Mouse (Mus musculus) forebrain, postnatal 0 days (tissue): Measurements from ENCODE around the gene Optc. TPM values are rescaled to one million over a fixed set of nuclear protein-coding genes. Genes with fewer than 3 reads are reported as not detected.

Source experiments
- ATAC-seq: fragments of 200-750 bp; cut with Nextera tagmentation; 2 replicates; pipeline ENCODE4 v1.8.0; 2017; ENCODE audit warnings: mild to moderate bottlenecking, moderate library complexity
- DNase-seq: peaks from one replicate; pipeline ENCODE4 v3.0.0-alpha.2; 2015
- H3K27ac ChIP-seq: fragments of 300-500 bp; sonication (generic); 2 replicates; pipeline ENCODE4 v1.5.1; 2014; ENCODE audit warnings: low read depth, mild to moderate bottlenecking, antibody characterized with exemption, low read length, moderate library complexity, mixed read lengths
- H3K27me3 ChIP-seq: fragments of 300-500 bp; sonication (generic); 2 replicates; pipeline ENCODE4 v1.6.1; 2014; ENCODE audit warnings: mild to moderate bottlenecking, low read length, mixed read lengths; ENCODE audit not compliant: insufficient read depth
- H3K36me3 ChIP-seq: fragments of 300-500 bp; sonication (generic); 2 replicates; pipeline ENCODE4 v1.6.1; 2014; ENCODE audit warnings: mild to moderate bottlenecking, moderate library complexity; ENCODE audit not compliant: insufficient read depth
- H3K4me1 ChIP-seq: fragments of 300-500 bp; sonication (generic); 2 replicates; pipeline ENCODE4 v1.6.1; 2014; ENCODE audit warnings: antibody characterized with exemption; ENCODE audit not compliant: insufficient read depth
- H3K4me2 ChIP-seq: fragments of 300-500 bp; sonication (generic); 2 replicates; pipeline ENCODE4 v1.6.1; 2014; ENCODE audit warnings: low read depth, mild to moderate bottlenecking, moderate library complexity
- H3K4me3 ChIP-seq: fragments of 300-500 bp; sonication (generic); 2 replicates; pipeline ENCODE4 v1.5.1; 2014; ENCODE audit warnings: low read depth, low read length, mixed read lengths
- H3K9ac ChIP-seq: fragments of 300-500 bp; sonication (generic); 2 replicates; pipeline ENCODE4 v1.6.1; 2014; ENCODE audit warnings: mild to moderate bottlenecking
- H3K9me3 ChIP-seq: fragments of 300-500 bp; sonication (generic); 2 replicates; pipeline ENCODE4 v1.6.1; 2016; ENCODE audit warnings: low read length
- CTCF ChIP-seq: sonication (generic); IDR thresholded peaks from 2 replicates; pipeline ENCODE4 v1.5.1; 2016; ENCODE audit warnings: antibody characterized with exemption, control low read depth, low read depth
- WGBS: fragments of 180-500 bp; shearing (Covaris S2); extraction: QIAGEN DNeasy Blood & Tissue Kit; methylation state at CpG from one replicate; pipeline ENCODE4 v1.1.7; 2014; 5-methylcytosine and 5-hydroxymethylcytosine counted together
- polyA plus RNA-seq: library from polyadenylated mRNA; unstranded; fragments of >200 nt; fragmentation: Nextera tagmentation; extraction: Ambion mirVana; gene quantifications from 2 replicates; pipeline ENCODE4 v1.2.1, GENCODE M21; 2015
- total RNA-seq: library from RNA; depleted of rRNA; stranded (reverse); fragments of >200 nt; gene quantifications from 2 replicates; pipeline ENCODE4 v1.2.3, GENCODE M21; 2014

Optc gene
- total and polyA plus RNA-seq, 2 experiments from 2014 or later = 2.4 to 5.1 TPM

DNA sequence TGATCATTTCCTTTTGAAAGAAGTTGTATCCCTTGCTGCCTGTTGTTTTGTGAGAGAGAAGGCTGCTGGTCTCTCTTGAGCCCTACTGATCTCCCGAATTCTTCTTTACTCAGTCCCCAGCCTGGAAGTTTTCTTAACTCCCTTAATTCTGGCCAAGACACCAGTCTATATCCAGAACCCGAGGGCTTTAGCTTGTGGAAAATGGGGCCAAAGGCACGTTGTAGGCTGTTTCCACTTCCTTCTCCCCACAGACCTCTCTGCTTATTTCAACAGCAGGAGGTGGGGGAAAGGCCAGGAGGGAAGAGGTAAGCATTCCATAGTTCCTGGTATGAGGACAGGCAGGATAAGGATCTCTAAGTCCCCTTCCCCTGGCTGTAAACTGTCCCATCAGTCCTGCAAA, 22.2 kb upstream of the Optc start:
- WGBS = 56% methylated on average over 3 of the region's 3 CpGs
- Histone ChIP-seq H3K9me3 (no peaks in the 10 kb centered on the region), H3K36me3 (no peaks in the 10 kb centered on the region), H3K4me1 (no peaks in the 10 kb centered on the region), H3K4me2 (no peak overlapping the region), H3K27ac (no peak overlapping the region), H3K9ac (no peak overlapping the region), H3K4me3 (no peak overlapping the region), H3K27me3 (no peaks in the 10 kb centered on the region)
- ATAC-seq (no peak), DNase-seq (no peak)
- no peak for TF ChIP-seq CTCF

DNA sequence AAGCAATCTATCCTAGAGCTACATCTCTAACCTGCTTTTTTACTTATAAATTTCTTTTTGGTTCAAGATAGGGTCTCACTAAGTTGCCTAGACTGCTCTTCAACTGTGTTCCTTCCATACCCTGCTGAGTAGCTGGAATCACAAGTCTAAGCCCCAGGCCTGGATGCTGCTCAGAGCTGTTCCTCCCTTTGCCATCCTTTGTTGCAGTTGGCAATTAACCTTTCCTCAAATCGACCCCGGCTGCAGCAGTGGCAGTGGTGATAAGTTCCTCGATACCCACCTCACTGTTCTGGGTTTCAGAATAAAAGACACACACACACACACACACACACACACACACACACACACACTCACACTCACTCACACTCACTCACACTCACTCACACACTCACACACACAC, 17.4 kb upstream of the Optc start:
- H3K4me3 ChIP-seq = no peak overlapping the region
- no peaks in the 10 kb centered on the region for H3K27me3 ChIP-seq
- 87% methylated on average over 3 of the region's 3 CpGs for WGBS
- no peak overlapping the region for H3K9ac ChIP-seq
- no peaks in the 10 kb centered on the region; the same call in 1 of the 2 replicates for H3K4me1 ChIP-seq
- TF ChIP-seq CTCF = no peak
- no peaks in the 10 kb centered on the region for H3K9me3 ChIP-seq
- no peaks in the 10 kb centered on the region for H3K36me3 ChIP-seq
- ATAC-seq (no peak), DNase-seq (no peak)
- no peak overlapping the region for H3K27ac ChIP-seq
- no peak overlapping the region for H3K4me2 ChIP-seq

DNA sequence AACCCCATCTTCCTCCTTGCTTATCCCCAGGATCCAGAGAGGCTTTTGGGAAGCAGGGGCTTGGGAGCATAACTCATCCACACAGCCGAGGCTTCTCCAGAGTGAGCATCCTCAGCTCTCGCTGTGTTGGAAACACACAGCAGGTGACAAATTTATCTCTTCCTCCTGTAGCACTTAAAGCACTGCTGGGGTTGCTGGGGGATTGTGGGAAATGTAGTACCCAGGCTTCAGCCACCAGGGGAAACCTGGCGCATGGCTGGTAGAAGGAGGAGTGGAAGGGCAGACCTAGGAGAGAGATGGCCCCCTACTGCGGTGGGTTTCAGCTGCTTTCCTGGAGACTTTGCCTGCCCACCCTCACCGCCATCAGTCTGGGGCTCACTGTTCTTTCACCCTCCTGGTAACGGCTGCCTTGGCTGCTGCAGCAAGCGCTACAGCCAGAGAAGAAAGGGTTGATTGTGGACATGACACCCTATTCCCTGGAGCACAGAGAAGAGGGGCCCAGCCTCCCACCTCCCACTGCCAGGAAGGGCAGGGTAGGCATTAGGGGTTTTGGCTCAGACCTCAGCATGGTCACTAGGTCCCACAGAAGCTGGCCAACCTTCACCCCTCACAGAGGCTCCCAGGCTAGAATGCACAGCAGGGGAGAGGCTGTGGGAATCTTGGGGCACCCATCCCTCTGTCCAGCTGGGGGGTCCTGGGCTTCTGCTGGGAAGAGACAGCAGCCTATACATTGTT, 16.5 kb upstream of the Optc start:
- peak overlapping the region; percentile 12; the same call in 1 of the 2 replicates for H3K4me3 ChIP-seq
- no peaks in the 10 kb centered on the region for H3K27me3 ChIP-seq
- H3K9me3 ChIP-seq = no peaks in the 10 kb centered on the region
- H3K4me1 ChIP-seq = no peaks in the 10 kb centered on the region; the same call in 1 of the 2 replicates
- no peaks in the 10 kb centered on the region for H3K36me3 ChIP-seq
- no peak overlapping the region; the same call in 1 of the 2 replicates for H3K27ac ChIP-seq
- peak; percentile 91 for ATAC-seq
- no peak overlapping the region for H3K9ac ChIP-seq
- peak; percentile 71 for DNase-seq
- WGBS = 23% methylated on average over 7 of the region's 7 CpGs
- peak overlapping the region; percentile 37 for H3K4me2 ChIP-seq
- peak; percentile 74 for TF ChIP-seq CTCF

DNA sequence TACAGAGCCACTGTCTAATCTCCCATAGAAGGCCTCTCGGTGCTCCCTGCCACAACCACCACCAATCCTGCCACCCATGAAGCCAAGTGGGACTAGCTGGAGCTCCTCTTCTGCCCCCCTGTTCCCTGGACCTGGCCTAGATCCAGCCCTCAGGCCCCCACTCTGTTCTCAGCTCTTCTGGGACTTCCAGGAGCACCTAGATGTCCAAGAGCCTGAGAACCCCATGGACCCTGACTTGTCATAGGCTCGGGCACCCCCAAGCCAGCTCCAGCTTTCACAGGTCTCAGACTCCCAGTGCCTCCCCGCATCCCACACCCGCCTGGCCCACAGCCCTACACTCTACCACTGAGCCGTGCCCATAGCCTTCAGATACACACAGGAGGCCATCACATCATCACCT, 15.3 kb upstream of the Optc start:
- Histone ChIP-seq H3K4me2 (no peak overlapping the region), H3K27ac (no peak overlapping the region), H3K9me3 (no peaks in the 10 kb centered on the region), H3K4me3 (no peak overlapping the region), H3K27me3 (no peaks in the 10 kb centered on the region), H3K36me3 (no peaks in the 10 kb centered on the region), H3K4me1 (no peaks in the 10 kb centered on the region; the same call in 1 of the 2 replicates), H3K9ac (no peak overlapping the region)
- DNase-seq = no peak
- no peak for ATAC-seq
- WGBS = 89% methylated on average over 5 of the region's 5 CpGs
- TF ChIP-seq CTCF = no peak

DNA sequence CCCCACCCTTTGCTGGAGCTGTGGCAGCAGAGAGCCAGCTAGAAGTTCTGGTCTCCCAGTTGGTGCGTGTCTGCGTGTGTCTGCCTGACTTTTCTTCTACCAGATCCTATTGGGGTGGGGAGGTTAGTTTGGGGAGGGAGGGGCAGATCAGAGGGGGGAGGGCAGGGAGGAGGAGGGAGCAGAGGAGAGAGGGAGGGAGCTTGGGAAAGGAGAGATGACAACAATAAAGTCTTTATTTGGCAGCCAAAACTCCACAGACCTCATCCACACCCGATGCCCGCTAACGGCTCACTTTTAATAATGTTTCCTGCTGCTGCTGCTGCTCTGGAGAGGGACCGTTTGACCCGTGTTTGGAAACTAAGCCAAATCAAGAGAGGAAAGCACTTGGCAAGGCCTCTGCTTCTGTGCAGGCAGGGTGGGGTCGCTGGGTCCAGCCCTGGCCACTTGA, 13.5 kb upstream of the Optc start, which contains the start of gene Prelp:
Prelp (minus strand) TSS at position 111 of the 448 bp plus-strand sequence.
- H3K9me3 ChIP-seq = no peaks in the 10 kb centered on the region
- WGBS = 7% methylated on average over 8 of the region's 8 CpGs
- H3K27ac ChIP-seq = peak within 1 kb of the TSS; percentile 9; the same call in 1 of the 2 replicates
- H3K4me3 ChIP-seq = no peak within 1 kb of the TSS
- peaks cover 3% of the 10 kb centered on the region; the same call in 1 of the 2 replicates for H3K4me1 ChIP-seq
- no peak within 1 kb of the TSS for H3K9ac ChIP-seq
- no peaks in the 10 kb centered on the region for H3K36me3 ChIP-seq
- DNase-seq = no peak
- TF ChIP-seq CTCF = no peak
- ATAC-seq = no peak
- no peaks in the 10 kb centered on the region for H3K27me3 ChIP-seq
- H3K4me2 ChIP-seq = no peak within 1 kb of the TSS

DNA sequence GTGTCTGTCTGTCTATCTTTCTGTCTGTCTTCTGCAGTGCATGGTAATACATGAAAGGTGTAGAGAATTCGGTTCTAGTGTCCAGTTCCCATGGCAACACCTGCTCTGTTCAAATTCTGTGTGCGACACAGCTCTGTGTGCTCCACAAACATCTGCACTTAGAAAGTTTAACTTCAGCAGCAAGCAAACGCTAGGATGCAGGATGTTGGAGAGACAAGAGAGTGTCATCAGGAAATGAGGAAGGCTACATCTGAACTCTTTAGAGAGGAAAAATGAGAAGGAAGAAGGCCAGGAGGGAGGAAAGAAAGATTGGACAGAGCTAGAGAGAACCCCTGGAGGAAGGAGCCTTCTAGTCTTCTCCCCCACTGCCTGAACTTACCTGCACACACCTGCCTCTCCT, 13.1 kb upstream of the Optc start:
- Histone ChIP-seq H3K4me2 (no peak overlapping the region), H3K4me1 (peaks cover 4% of the 10 kb centered on the region; the same call in 1 of the 2 replicates), H3K9ac (no peak overlapping the region), H3K27ac (0 out of 2 replicates have a peak overlapping the region, but pooled peaks have one; percentile 9), H3K9me3 (no peaks in the 10 kb centered on the region), H3K36me3 (no peaks in the 10 kb centered on the region), H3K27me3 (no peaks in the 10 kb centered on the region), H3K4me3 (no peak overlapping the region)
- ATAC-seq (peak; percentile 21; the same call in 1 of the 2 replicates), DNase-seq (no peak)
- TF ChIP-seq CTCF = no peak
- WGBS = 4% methylated on average over 3 of the region's 3 CpGs

DNA sequence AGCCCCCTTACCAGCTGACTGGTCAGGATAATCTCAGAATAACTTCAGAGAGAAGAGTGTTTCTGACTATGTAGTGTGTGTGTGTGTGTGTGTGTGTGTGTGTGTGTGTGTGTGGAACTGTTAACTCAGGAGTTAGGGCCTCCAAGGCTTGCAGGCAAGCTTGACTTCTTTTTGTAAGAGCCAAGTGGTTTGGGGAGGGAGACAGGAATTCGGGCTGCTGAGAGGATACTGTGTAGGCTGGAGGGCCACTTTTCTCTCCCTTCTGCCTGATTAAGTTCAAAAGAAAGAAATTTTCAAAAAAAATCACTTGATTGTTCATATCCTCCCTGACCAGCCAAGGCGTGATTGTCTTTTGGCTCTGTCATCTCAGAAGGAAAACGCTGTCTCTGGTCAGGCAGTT, 12.6 kb upstream of the Optc start:
- Histone ChIP-seq H3K9ac (no peak overlapping the region), H3K27me3 (no peaks in the 10 kb centered on the region), H3K4me1 (peaks cover 6% of the 10 kb centered on the region), H3K4me2 (no peak overlapping the region), H3K36me3 (no peaks in the 10 kb centered on the region), H3K27ac (no peak overlapping the region; the same call in 1 of the 2 replicates), H3K9me3 (no peaks in the 10 kb centered on the region), H3K4me3 (no peak overlapping the region)
- 8% methylated on average over 3 of the region's 3 CpGs for WGBS
- DNase-seq = no peak
- no peak for TF ChIP-seq CTCF
- ATAC-seq = no peak
